Mouse (Mus musculus) liver, adult 2 months (tissue): ENCODE data around the gene 4930518I15Rik.

ENCODE experiments used
- CTCF ChIP-seq: fragments of 200-500 bp; IDR thresholded peaks from 2 replicates; pipeline ENCODE4 v1.5.1; 2011; ENCODE audit warnings: low read depth, low read length, control low read depth
- POLR2A ChIP-seq: fragments of 200-500 bp; IDR thresholded peaks from 2 replicates; pipeline ENCODE4 v1.6.1; 2011; ENCODE audit warnings: low read length, control low read depth; ENCODE audit not compliant: insufficient read depth; ENCODE audit errors: extremely low read depth

- TF ChIP-seq CTCF (no peak), POLR2A (no peak)
Observed at GRCm38 (mm10) chr2:156874047-156874759, 16.5 kb upstream of the 4930518I15Rik start.
